8 mouse cellular contexts compared by ENCODE assay signal in the genomic region with DNA sequence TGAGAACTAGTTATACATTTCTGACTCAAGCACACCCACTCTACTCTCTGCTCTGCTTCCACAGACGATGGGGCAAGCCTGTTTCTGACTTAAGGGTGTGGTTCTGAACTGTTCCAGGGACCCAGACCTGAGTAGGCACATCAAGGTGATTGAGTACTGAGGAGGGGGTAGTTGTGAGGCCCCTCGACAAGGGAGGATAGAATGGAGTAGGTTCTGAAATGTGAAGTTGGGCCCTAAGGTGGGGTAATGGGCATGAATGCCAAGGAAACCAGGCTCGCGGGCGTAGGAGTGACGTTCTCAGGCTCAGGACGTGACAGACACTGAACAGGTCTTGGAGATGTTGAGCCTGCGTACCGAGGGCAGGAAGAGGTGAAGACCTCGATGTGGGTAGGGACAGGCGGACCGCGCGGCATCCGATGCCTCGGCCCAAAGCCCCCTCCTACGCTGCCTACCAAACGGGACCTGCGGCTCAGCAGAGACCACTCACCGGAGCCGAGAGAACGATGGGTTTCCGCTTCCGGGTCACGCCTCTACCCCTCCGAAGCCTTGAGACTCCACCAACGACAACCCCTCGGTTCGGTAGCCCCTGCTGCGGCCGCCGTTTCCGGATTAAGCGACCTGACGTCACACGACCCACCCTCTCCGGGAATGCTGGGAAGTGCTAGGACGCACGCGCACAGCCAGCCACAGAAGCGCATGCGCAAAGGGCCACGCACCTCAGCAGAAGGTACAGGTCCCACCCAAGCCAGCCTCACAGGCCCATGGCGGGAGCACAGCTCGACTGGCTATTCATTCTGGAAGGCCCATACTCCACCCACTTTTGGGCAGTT. TPM values are rescaled to one million over a fixed set of nuclear protein-coding genes. Genes with fewer than 3 reads are reported as not detected.
DNase-seq lines count a peak whose midpoint lies in the region; ATAC-seq and TF ChIP-seq lines count a peak whose summit lies in the region.

Gene Chmp2a (minus strand): TSS at position 660 of the 830 bp plus-strand sequence.

- H3K4me3 ChIP-seq in bone marrow, adult 2 months (replicated peaks; ENCODE audit: control insufficient read depth, low read depth, low read length): peak within 1 kb of the TSS; percentile 90
- peak within 1 kb of the TSS; percentile 65 for H3K4me3 ChIP-seq in embryonic facial prominence, embryonic 15.5 days (replicated peaks)
- H3K4me3 ChIP-seq in kidney, embryonic 14.5 days (ENCODE audit: low read length): peak within 1 kb of the TSS; percentile 55
- H3K4me3 ChIP-seq in limb, embryonic 15.5 days: peak within 1 kb of the TSS; percentile 56

- H3K27me3 ChIP-seq in embryonic facial prominence, embryonic 15.5 days: no peaks in the 10 kb centered on the region
- H3K27me3 ChIP-seq in kidney, embryonic 14.5 days (ENCODE audit: control insufficient read depth, insufficient read depth, low read length): no peaks in the 10 kb centered on the region
- H3K27me3 ChIP-seq in limb, embryonic 15.5 days: no peaks in the 10 kb centered on the region

- ATAC-seq in embryonic facial prominence, embryonic 15.5 days (ENCODE audit: insufficient number of reproducible peaks, low FRiP score, low TSS enrichment, low read depth): peak; percentile 80
- ATAC-seq in kidney, embryonic 14.5 days (ENCODE audit: low FRiP score, low TSS enrichment): peak; percentile 73
- peak; percentile 76 for ATAC-seq in limb, embryonic 15.5 days (ENCODE audit: insufficient number of reproducible peaks, low FRiP score, low TSS enrichment, low read depth)

- H3K27ac ChIP-seq in bone marrow, adult 2 months (ENCODE audit: control insufficient read depth, insufficient read depth, low read depth, low read length, poor library complexity): peak within 1 kb of the TSS; percentile 90
- H3K27ac ChIP-seq in embryonic facial prominence, embryonic 15.5 days (replicated peaks): peak within 1 kb of the TSS; percentile 95
- H3K27ac ChIP-seq in kidney, embryonic 14.5 days (ENCODE audit: low read depth, low read length): peak within 1 kb of the TSS; percentile 93
- H3K27ac ChIP-seq in limb, embryonic 15.5 days: peak within 1 kb of the TSS; percentile 93

- H3K9me3 ChIP-seq in embryonic facial prominence, embryonic 15.5 days (replicated peaks): no peaks in the 10 kb centered on the region
- H3K9me3 ChIP-seq in kidney, embryonic 14.5 days (ENCODE audit: control insufficient read depth, low read length): no peaks in the 10 kb centered on the region
- no peaks in the 10 kb centered on the region for H3K9me3 ChIP-seq in limb, embryonic 15.5 days

- peak within 1 kb of the TSS; percentile 67 for H3K9ac ChIP-seq in embryonic facial prominence, embryonic 15.5 days
- H3K9ac ChIP-seq in kidney, embryonic 14.5 days (ENCODE audit: low read depth, low read length): peak within 1 kb of the TSS; percentile 76
- H3K9ac ChIP-seq in limb, embryonic 15.5 days: peak within 1 kb of the TSS; percentile 69

- peaks cover 61% of the 10 kb centered on the region for H3K36me3 ChIP-seq in embryonic facial prominence, embryonic 15.5 days
- H3K36me3 ChIP-seq in kidney, embryonic 14.5 days (ENCODE audit: control insufficient read depth, insufficient read depth, low read length): peaks cover 57% of the 10 kb centered on the region
- H3K36me3 ChIP-seq in limb, embryonic 15.5 days: peaks cover 59% of the 10 kb centered on the region

- peak within 1 kb of the TSS; percentile 84 for H3K4me2 ChIP-seq in embryonic facial prominence, embryonic 15.5 days (replicated peaks)
- peak within 1 kb of the TSS; percentile 81 for H3K4me2 ChIP-seq in kidney, embryonic 14.5 days (replicated peaks; ENCODE audit: low read depth, low read length)
- H3K4me2 ChIP-seq in limb, embryonic 15.5 days: peak within 1 kb of the TSS; percentile 75

- no peak for TF ChIP-seq CTCF in bone marrow, adult 2 months (IDR thresholded peaks at IDR 0.05; ENCODE audit: control insufficient read depth, insufficient read depth, low read length)

- DNase-seq in 3T3-L1 (ENCODE audit: low read depth, low spot score): peak; percentile 94
- peak; percentile 96 to 98 for DNase-seq in heart, adult 9 months (ENCODE audit: low spot score in 2 of 2)
- peak; percentile 78 to 85 for DNase-seq in monocyte, adult 2 months (ENCODE audit: low read depth in 1 of 2, low spot score in 2 of 2)
- DNase-seq in spleen, postnatal 36 days (ENCODE audit: low spot score in 2 of 2): peak; percentile 97

- under 1% methylated on average over 45 of the region's 45 CpGs for WGBS in bone marrow, adult 2 months
- WGBS in embryonic facial prominence, embryonic 15.5 days: under 1% methylated on average over 45 of the region's 45 CpGs
- WGBS in kidney, embryonic 14.5 days: 0% methylated on average over 45 of the region's 45 CpGs
- under 1% methylated on average over 45 of the region's 45 CpGs for WGBS in limb, embryonic 15.5 days

- TF ChIP-seq POLR2A in bone marrow, adult 2 months (IDR thresholded peaks at IDR 0.05; ENCODE audit: borderline replicate concordance, control insufficient read depth, low read depth, low read length): peak; percentile 89

- H3K4me1 ChIP-seq in bone marrow, adult 2 months (ENCODE audit: control insufficient read depth, insufficient read depth, low read length): peaks cover 7% of the 10 kb centered on the region; the same call in 1 of the 2 replicates
- peaks cover 49% of the 10 kb centered on the region for H3K4me1 ChIP-seq in embryonic facial prominence, embryonic 15.5 days
- peaks cover 17% of the 10 kb centered on the region for H3K4me1 ChIP-seq in kidney, embryonic 14.5 days (ENCODE audit: control insufficient read depth, insufficient read depth, low read length)
- peaks cover 43% of the 10 kb centered on the region for H3K4me1 ChIP-seq in limb, embryonic 15.5 days

RNA-seq across cellular contexts. Expression of gene Chmp2a, which starts in this region (rescaled TPM):
- 123 and 183 TPM in 2 replicates for polyA plus RNA-seq in bone marrow, adult 2 months (2011; ENCODE audit: insufficient read depth, insufficient read length, low replicate concordance, missing spikeins)
- 179 and 184 TPM in 2 replicates for polyA plus RNA-seq in embryonic facial prominence, embryonic 15.5 days (2015; fragmentation: Nextera tagmentation; extraction: Ambion mirVana)
- 148 and 165 TPM in 2 replicates for polyA plus RNA-seq in kidney, embryonic 14.5 days (2014; fragmentation: Nextera tagmentation; extraction: Ambion mirVana)
- polyA plus RNA-seq in limb, embryonic 15.5 days (2015; fragmentation: Nextera tagmentation; extraction: Ambion mirVana): 179 and 185 TPM in 2 replicates

Comparison
In these comparisons a context has a peak if more than half of its experiments do, and no peak if none do; other contexts are left out.
1. Peak in every context shown above with its lines: DNase-seq, ATAC-seq, H3K4me3 ChIP-seq and H3K27ac ChIP-seq.